In genomic region chr3:28359138-28359537, GRCm38 (mm10) we compare ENCODE assay signal across 10 mouse cellular contexts.
DNase-seq lines count a peak whose midpoint lies in the region; ATAC-seq and TF ChIP-seq lines count a peak whose summit lies in the region.
"Had no signal": no experiment of that assay in that cellular context is flagged by ENCODE, and none has a peak within 500 bp of the region (broad histone marks: within the 10 kb centered on the region; RNA-seq: fewer than 3 reads in every experiment).

No protein-coding gene starts in this region.

- TF ChIP-seq CTCF in heart, postnatal 0 days (IDR thresholded peaks at IDR 0.05; ENCODE audit: low read depth), result no peak

- peak; percentile 34 for DNase-seq in heart, postnatal 0 days (ENCODE audit: low spot score)
- DNase-seq in heart, adult 18-20 months, result no peak
- DNase-seq in embryo, embryonic 11 days, result peak; percentile 47
- no peak for DNase-seq in layer of hippocampus, adult 9-10 months (ENCODE audit: low spot score)
- no peak for DNase-seq in right cerebral cortex, postnatal 14 days

- no peak for TF ChIP-seq EP300 in heart, postnatal 0 days (IDR thresholded peaks at IDR 0.05; ENCODE audit: low read depth)

- 32% methylated on average over 6 of the region's 6 CpGs for WGBS in heart, postnatal 0 days
- WGBS in limb, embryonic 12.5 days, result 21% methylated on average over 6 of the region's 6 CpGs

- H3K4me2 ChIP-seq in heart, postnatal 0 days (ENCODE audit: low read depth, low read length), result 0 out of 2 replicates have a peak overlapping the region, but pooled peaks have one; percentile 13
- peak overlapping the region; percentile 39 for H3K4me2 ChIP-seq in limb, embryonic 12.5 days
- H3K4me2 ChIP-seq: midbrain, embryonic 12.5 days; neural tube, embryonic 12.5 days had no signal

- no peak overlapping the region for H3K4me3 ChIP-seq in heart, postnatal 0 days (ENCODE audit: low read depth, low read length)
- no peak overlapping the region for H3K4me3 ChIP-seq in limb, embryonic 12.5 days (replicated peaks)
- H3K4me3 ChIP-seq: midbrain, embryonic 12.5 days; neural tube, embryonic 12.5 days had no signal

- no peaks in the 10 kb centered on the region for H3K27me3 ChIP-seq in heart, postnatal 0 days (ENCODE audit: control insufficient read depth, insufficient read depth, low read length)
- H3K27me3 ChIP-seq in limb, embryonic 12.5 days, result no peaks in the 10 kb centered on the region
- H3K27me3 ChIP-seq: midbrain, embryonic 12.5 days; neural tube, embryonic 12.5 days had no signal

- 0 out of 2 replicates have a peak, but pooled peaks cover 6% of the 10 kb centered on the region for H3K4me1 ChIP-seq in heart, postnatal 0 days (ENCODE audit: control insufficient read depth, insufficient read depth)
- H3K4me1 ChIP-seq in limb, embryonic 12.5 days (replicated peaks), result peaks cover 11% of the 10 kb centered on the region
- H3K4me1 ChIP-seq: midbrain, embryonic 12.5 days; neural tube, embryonic 12.5 days had no signal

- H3K9ac ChIP-seq in heart, postnatal 0 days (replicated peaks; ENCODE audit: low read depth, low read length), result no peak overlapping the region
- no peak overlapping the region for H3K9ac ChIP-seq in limb, embryonic 12.5 days (replicated peaks)
- H3K9ac ChIP-seq: midbrain, embryonic 12.5 days; neural tube, embryonic 12.5 days had no signal

- no peak overlapping the region for H3K27ac ChIP-seq in heart, postnatal 0 days (ENCODE audit: low read depth)
- H3K27ac ChIP-seq in limb, embryonic 12.5 days, result no peak overlapping the region
- H3K27ac ChIP-seq: midbrain, embryonic 12.5 days; neural tube, embryonic 12.5 days had no signal

- H3K36me3 ChIP-seq in heart, postnatal 0 days (replicated peaks; ENCODE audit: control insufficient read depth, insufficient read depth, low read length), result peaks cover 6% of the 10 kb centered on the region; the same call in 1 of the 2 replicates
- no peaks in the 10 kb centered on the region for H3K36me3 ChIP-seq in limb, embryonic 12.5 days
- H3K36me3 ChIP-seq: midbrain, embryonic 12.5 days; neural tube, embryonic 12.5 days had no signal

- 0 out of 2 replicates have a peak, but pooled peaks cover 6% of the 10 kb centered on the region for H3K9me3 ChIP-seq in heart, postnatal 0 days (replicated peaks; ENCODE audit: control insufficient read depth, low read length)
- no peaks in the 10 kb centered on the region for H3K9me3 ChIP-seq in limb, embryonic 12.5 days
- H3K9me3 ChIP-seq: midbrain, embryonic 12.5 days; neural tube, embryonic 12.5 days had no signal

- ATAC-seq in heart, postnatal 0 days (ENCODE audit: insufficient read depth, low read depth), result peak; percentile 62; the same call in 1 of the 2 replicates
- ATAC-seq in limb, embryonic 12.5 days (ENCODE audit: insufficient number of reproducible peaks, insufficient read depth, low FRiP score, low TSS enrichment, low read depth), result no peak
- ATAC-seq in megakaryocyte progenitor cell, adult 5-6 weeks (replicated peaks; ENCODE audit: poor library complexity), result peak; percentile 88
- no peak for ATAC-seq in erythroblast, adult 5-6 weeks (replicated peaks; ENCODE audit: low FRiP score, poor library complexity, severe bottlenecking)

Comparison
In these comparisons a context has a peak if more than half of its experiments do, and no peak if none do; other contexts are left out.
1. DNase-seq: peak in heart, postnatal 0 days (single experiment) and embryo, embryonic 11 days (single experiment); none in heart, adult 18-20 months (0 of 2), layer of hippocampus, adult 9-10 months (single experiment) and right cerebral cortex, postnatal 14 days (single experiment).
2. ATAC-seq: peak in heart, postnatal 0 days (single experiment) and megakaryocyte progenitor cell, adult 5-6 weeks (single experiment); none in limb, embryonic 12.5 days (single experiment) and erythroblast, adult 5-6 weeks (single experiment).